Mouse (Mus musculus) ovary, postnatal 14 days (tissue): ENCODE measurements around the gene Fkbp14.

ENCODE experiments used
- DNase-seq: peaks from one replicate; pipeline ENCODE4 v3.0.0; 2022; ENCODE audit warnings: low spot score

Gene Fkbp14

GRCm38 (mm10) chr6:54597208-54597607, at the start of gene Fkbp14:
Gene Fkbp14 (minus strand): TSS chr6:54597308.
- DNase-seq: no peak

GRCm38 (mm10) chr6:54643181-54643580, 46.1 kb upstream of the Fkbp14 start:
- no peak for DNase-seq

DNA sequence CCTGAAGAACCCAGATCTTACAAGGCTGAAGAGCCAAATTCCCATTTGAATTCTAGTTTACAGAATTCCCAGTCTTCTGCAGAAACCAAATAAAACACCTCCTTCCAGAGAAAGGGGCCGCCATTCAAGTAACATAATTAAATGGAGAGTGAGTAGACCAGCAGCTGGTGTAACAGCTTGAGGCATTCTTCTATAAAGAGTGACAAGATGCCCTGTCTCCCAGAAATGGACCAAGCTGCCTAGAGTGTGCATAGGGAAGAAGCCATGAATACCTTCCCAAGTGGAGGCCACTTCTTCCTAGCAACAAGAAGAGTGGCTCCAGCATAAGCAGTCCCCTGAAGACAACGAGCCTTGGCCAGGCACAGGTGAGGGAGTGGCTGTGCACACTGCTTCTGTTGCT, 44.8 kb upstream of the Fkbp14 start:
- DNase-seq: no peak

DNA sequence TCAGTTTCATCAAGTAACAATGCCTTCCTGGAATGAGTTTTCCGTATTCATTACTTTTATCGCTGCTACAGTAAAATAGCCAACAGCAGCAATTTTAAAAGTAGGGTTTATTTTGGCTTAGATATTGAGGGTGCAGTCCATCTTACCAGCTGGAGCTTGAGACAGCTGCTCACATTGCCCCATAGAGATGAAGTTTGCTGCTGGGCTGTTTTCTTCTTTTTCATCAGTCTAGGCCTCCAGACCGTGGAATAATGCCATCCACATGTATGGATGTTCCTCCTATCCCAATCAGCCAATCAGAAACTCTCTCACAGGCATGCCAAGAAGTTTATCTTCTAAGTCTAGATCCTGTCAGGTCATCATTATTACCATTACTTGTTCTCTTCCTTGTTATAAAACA, 42.8 kb upstream of the Fkbp14 start:
- no peak for DNase-seq

DNA sequence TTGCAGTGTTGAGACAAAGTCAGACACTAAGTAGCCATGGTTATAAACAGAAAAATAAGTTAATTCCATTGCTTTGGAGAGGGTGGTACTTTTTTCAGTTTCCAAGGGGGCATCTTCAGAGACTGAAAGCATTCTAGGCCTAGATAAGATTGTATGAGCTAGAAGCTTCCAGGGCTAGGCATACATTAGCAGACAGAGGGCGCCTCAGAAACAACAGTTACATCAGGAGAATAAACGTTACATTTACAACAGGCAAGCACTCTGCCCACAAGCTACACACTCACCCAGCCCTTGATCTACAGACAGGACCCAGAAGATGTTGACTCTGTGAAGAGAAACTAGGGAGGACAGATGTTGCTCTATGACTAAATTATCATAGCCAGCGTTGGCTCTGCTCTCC, 34.4 kb upstream of the Fkbp14 start:
- DNase-seq: no peak

DNA sequence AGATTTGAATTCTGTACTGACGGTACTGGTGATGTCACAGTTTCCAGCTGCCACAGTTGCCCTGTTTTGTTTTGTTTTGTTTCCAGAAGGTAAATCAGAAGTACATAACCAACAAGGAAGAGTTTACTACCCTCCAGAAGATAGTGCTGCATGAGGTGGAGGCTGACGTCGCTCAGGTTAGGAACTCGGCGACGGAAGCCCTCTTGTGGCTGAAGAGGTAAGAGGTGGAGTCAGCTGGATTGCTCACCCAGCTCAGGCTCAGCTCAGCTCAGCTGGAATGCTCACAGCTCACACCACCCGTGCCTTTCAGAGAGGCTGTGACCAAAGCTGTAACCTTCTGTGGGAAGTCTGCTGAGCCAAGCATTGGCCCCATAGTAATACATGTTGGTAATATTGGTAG, 32.6 kb upstream of the Fkbp14 start:
- no peak for DNase-seq

- no peak for DNase-seq
Observed at GRCm38 (mm10) chr6:54628381-54628780, 31.3 kb upstream of the Fkbp14 start.

DNA sequence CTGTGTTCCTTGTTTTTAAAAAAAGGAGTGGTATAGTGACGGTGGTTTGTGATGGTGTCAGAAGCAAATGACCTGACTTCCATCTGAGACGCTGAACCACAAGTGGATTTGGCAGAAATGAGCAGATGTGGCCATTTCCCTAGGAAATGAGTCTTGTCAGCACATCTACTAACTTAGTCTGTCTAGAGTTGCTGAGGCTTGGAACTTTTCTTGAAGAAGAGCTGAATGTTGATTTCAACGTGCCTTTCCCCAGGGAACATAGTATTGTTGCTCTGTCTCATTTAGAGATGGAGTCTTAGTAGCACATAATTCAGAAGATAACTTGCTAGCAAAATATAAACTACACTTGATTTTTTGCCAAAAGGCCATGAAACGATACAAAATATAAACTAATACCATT, 23.2 kb upstream of the Fkbp14 start:
- DNase-seq: no peak

DNA sequence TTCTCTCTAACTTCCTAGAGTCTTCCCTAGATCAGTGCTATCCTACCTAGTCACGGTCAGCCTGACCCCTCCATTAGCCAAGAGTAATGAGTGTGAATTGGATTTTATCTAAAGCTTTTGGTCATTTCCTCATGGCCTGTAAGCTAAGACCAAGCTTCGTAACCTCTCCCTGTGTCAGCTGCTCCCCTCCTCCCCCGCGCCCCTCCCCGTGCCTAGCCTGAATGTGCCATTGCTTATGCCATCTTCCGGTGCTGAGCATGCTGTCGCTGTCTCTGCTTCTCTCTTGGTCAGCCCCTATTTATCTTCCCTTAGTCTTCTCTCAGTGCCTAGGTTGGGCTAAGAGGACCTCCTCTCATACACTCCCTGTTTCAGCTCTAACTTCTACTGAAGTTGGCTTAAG, 22.4 kb upstream of the Fkbp14 start:
- no peak for DNase-seq

- no peak for DNase-seq
Observed at GRCm38 (mm10) chr6:54617363-54617762, 20.3 kb upstream of the Fkbp14 start.

DNA sequence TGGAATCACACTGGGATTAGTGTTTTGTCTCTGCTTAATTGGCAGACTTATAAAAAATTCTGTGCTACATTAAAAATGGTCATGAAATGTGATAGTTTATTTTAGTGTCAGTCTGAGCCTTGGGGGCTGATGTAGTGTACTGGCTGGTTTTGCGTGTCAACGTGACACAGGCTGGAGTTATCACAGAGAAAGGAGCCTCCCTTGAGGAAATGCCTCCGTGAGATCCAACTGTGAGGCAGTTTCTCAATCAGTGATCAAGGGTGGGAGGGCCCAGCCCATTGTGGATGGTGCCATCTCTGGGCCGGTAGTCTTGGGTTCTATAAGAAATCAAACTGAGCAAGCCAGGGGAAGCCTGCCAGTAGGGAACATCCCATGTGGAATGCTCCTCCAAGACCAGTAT, 9.1 kb upstream of the Fkbp14 start:
- no peak for DNase-seq

DNA sequence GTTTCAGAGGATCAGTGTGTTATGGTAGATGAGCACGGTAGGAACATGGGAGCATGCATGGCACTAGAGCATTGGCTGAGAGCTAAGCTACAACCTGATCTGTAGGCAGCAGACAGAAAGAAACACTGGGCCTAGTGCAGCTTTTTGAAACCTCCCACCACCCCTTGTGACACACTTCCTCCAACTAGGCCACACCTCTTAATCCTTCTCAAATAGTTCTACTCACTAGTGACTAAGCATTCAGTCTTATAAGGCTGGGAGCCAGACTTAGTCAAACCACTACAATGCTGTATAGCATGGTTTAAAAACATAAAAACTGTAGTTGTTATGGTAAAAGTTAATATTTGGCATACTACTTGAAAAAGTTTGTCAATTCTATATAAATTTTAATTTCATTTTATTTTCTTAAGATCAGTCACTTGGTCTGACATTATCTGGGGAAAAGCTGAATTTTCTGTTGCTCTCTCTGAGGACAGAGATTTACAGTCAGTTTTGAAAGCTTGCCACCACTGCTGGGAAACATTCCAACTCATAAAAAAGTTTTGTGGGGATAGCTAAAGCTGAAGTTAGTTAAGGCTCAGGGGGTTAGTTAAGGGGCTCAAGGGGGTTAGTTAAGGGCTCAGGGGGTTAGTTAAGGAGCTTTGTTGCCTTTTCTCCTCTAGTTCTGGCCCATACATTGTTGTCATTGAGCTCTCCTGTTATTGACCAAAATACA, 7.0 kb upstream of the Fkbp14 start:
- peak; percentile 60 for DNase-seq

DNA sequence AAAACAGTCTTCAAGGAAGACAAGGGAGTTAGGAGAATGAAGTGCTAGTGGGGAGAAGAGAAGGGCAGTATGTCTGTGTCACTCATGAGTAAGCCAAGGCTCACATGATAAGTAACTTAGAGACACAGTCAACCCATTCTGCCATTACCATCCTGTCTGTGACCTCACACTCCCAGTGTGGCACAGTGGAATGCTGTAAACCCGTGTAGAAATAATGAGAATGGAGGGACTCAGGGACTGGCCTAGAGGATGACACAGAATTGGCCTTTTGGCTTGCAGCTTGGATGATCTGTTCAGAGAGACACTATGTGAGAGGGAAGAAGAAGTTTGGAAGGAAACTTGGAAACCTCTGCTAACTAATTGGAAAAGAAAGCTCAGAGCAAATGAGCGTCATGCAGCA, 5.8 kb upstream of the Fkbp14 start:
- DNase-seq: no peak

- no peak for DNase-seq
Observed at GRCm38 (mm10) chr6:54600681-54601347, 3.7 kb upstream of the Fkbp14 start.

DNA sequence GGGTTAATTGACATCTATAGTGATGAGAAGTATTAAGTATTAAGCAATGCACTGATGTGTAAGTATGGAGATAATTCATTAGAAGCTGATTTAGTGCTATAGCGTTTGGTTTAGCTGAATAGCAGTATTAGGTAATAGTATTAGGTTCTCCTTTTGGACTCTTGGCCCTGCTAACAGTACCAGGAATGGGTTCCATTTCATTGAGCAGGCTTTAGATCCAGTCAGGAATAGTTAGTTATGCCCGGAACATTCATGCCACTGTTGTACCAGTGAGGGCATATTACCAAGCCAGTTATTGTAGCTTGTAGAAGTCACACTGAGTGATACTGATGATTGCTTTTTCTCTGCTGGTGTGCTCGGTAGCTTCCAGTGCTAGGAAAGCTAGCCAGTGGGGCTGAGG, 603 bp upstream of the Fkbp14 start:
- DNase-seq: no peak

DNA sequence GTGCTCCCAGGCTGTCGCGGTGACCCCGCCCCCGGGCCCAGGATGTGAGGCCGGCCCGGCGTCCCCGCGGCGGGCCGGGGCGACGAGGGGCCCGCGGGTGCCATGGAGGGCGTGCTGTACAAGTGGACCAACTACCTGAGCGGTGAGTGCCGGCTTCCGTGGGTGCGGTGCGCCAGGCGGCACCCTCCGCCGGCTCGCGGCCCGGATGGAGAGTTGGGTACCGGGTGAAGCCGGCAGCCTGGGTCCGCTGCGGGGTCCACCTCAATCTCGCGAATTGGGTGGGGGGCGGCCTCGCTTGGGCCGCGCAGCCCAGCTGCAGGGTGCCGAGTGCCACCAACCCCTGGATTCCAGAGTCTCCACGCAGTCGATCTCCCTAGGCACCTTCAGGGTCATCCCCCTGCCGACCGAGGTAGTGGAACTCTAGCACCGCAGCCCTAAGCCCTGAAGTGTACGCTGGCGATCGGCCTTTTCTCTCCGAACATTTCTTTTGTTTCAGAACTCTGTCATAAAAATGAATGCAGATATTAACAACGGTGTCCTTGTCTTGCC, 1.7 kb downstream of the Fkbp14 start:
- peak; percentile 13 for DNase-seq

GRCm38 (mm10) chr6:54594469-54595329, 2.4 kb downstream of the Fkbp14 start, which contains the start of gene Plekha8:
Gene Plekha8 (plus strand): TSS chr6:54595111.
- DNase-seq: peak; percentile 87

DNA sequence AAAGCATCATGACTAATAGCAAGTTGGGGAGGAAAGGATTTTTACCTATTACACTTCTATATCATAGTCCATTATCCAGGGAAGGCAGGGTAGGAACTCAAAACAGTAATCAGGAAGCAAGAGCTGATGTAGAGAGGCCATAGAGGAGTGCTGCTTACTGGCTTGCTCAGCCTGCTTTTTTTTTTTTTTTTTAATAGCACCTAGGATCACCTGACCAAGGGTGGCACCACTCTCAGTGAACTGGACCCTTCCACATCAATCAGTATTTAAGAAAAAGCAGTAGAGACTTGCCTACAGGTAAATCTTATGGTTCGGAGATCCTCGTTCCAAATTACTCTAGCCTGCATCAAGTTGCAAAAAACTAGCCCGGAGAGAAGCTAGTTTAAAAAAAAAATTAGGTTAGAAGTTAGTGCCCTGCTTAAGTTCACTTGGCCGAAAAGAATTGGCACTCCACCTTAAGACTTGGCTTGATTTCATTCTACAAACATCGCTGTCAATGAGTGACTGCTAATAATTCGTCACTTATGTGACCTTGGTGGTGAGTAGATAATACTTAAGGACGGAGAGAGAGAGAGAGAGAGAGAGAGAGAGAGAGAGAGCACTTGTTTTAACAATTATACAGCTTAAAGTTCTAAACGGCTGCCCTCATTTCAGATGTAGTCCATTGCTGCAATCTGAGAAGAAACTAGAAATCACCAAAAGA, 3.2 kb downstream of the Fkbp14 start:
- no peak for DNase-seq

- DNase-seq: peak; percentile 79
Observed at GRCm38 (mm10) chr6:54592938-54593535, 4.1 kb downstream of the Fkbp14 start.

DNA sequence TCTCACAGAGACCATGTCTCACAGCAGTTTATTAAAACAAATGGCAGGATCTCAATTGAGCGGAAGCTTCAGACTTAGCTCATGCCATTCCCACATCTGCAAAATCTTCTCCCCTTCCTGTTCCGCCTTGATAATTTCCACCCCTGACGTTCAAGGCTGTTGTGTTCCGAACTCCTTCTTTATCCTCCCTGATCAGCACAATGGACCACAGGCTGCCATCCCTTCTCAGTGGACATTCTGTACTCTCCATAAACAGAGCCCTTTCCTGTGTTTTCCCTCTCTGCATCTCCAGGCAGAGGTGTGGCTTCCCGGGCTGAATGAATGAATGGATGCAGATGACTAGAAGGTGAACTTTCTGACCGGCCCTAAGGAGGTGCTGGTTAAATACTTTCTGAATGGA, 5.3 kb downstream of the Fkbp14 start:
- no peak for DNase-seq

- no peak for DNase-seq
Observed at GRCm38 (mm10) chr6:54590691-54591090, 6.4 kb downstream of the Fkbp14 start.

GRCm38 (mm10) chr6:54588212-54588611, 8.9 kb downstream of the Fkbp14 start:
- no peak for DNase-seq
